ENCODE assay signal across 8 mouse cellular contexts in genomic region chr15:81264392-81265095, GRCm38 (mm10). TPM values are rescaled to one million over a fixed set of nuclear protein-coding genes. Genes with fewer than 3 reads are reported as not detected.
DNase-seq lines count a peak whose midpoint lies in the region; ATAC-seq and TF ChIP-seq lines count a peak whose summit lies in the region.

No protein-coding gene starts in this region.

- H3K9ac ChIP-seq in heart, postnatal 0 days (replicated peaks; ENCODE audit: low read depth, low read length) = no peak overlapping the region; the same call in 1 of the 2 replicates

- peak; percentile 28 for DNase-seq in ovary, adult 18-20 months (ENCODE audit: low spot score)
- DNase-seq in ovary, postnatal 10 days (ENCODE audit: low spot score) = no peak
- DNase-seq in heart, postnatal 0 days (ENCODE audit: low spot score) = peak; percentile 28
- DNase-seq in lung, postnatal 14 days = peak; percentile 63
- no peak for DNase-seq in testis, postnatal 14 days (ENCODE audit: low spot score)
- DNase-seq in kidney, adult 18-20 months = no peak
- DNase-seq in thymus, postnatal 10 days (ENCODE audit: low spot score in 2 of 2) = no peak

- H3K4me2 ChIP-seq in heart, postnatal 0 days (ENCODE audit: low read depth, low read length) = peak overlapping the region; percentile 18; the same call in 1 of the 2 replicates

- H3K27me3 ChIP-seq in heart, postnatal 0 days (ENCODE audit: control insufficient read depth, insufficient read depth, low read length) = 0 out of 2 replicates have a peak, but pooled peaks cover 3% of the 10 kb centered on the region

- no peaks in the 10 kb centered on the region for H3K36me3 ChIP-seq in heart, postnatal 0 days (replicated peaks; ENCODE audit: control insufficient read depth, insufficient read depth, low read length)

- TF ChIP-seq CTCF in embryonic fibroblast, embryonic 13.5 days (IDR thresholded peaks at IDR 0.05; ENCODE audit: borderline replicate concordance, insufficient read depth, low read length) = no peak
- no peak for TF ChIP-seq CTCF in heart, postnatal 0 days (IDR thresholded peaks at IDR 0.05; ENCODE audit: low read depth)

- H3K9me3 ChIP-seq in heart, postnatal 0 days (replicated peaks; ENCODE audit: control insufficient read depth, low read length) = 0 out of 2 replicates have a peak, but pooled peaks cover 5% of the 10 kb centered on the region

- no peak for TF ChIP-seq EP300 in heart, postnatal 0 days (IDR thresholded peaks at IDR 0.05; ENCODE audit: low read depth)

- H3K4me3 ChIP-seq in embryonic fibroblast, embryonic 13.5 days (ENCODE audit: insufficient read depth, low read length) = no peak overlapping the region
- no peak overlapping the region for H3K4me3 ChIP-seq in heart, postnatal 0 days (ENCODE audit: low read depth, low read length)

- ATAC-seq in heart, postnatal 0 days (ENCODE audit: insufficient read depth, low read depth) = no peak

- peak overlapping the region; percentile 86 for H3K27ac ChIP-seq in embryonic fibroblast, embryonic 13.5 days (ENCODE audit: insufficient read depth, low read length)
- peak overlapping the region; percentile 15 for H3K27ac ChIP-seq in heart, postnatal 0 days (ENCODE audit: low read depth)

- 27% methylated on average over 16 of the region's 16 CpGs for WGBS in heart, postnatal 0 days

- no peak for TF ChIP-seq POLR2A in embryonic fibroblast, embryonic 13.5 days (IDR thresholded peaks at IDR 0.05; ENCODE audit: low read depth, low read length)

- peaks cover 4% of the 10 kb centered on the region; the same call in 1 of the 2 replicates for H3K4me1 ChIP-seq in embryonic fibroblast, embryonic 13.5 days (ENCODE audit: control insufficient read depth, insufficient read depth, low read length)
- H3K4me1 ChIP-seq in heart, postnatal 0 days (ENCODE audit: control insufficient read depth, insufficient read depth) = 0 out of 2 replicates have a peak, but pooled peaks cover 4% of the 10 kb centered on the region

RNA-seq across cellular contexts. Expression of gene Mchr1, which starts 29.2 kb away (rescaled TPM):
- 0.75 and 1.1 TPM in 2 replicates for polyA plus RNA-seq in embryonic fibroblast, embryonic 13.5 days (2011; ENCODE audit: insufficient read length, low read depth, missing spikeins)
- 4.2 TPM in 1 of 2 replicates, not detected in the other for total RNA-seq in heart, postnatal 0 days (2014; rRNA removed; ENCODE audit: low replicate concordance)
- not detected in 2 replicates for polyA plus RNA-seq in heart, postnatal 0 days (2015; fragmentation: Nextera tagmentation; extraction: Ambion mirVana)

Comparison
In these comparisons a context has a peak if more than half of its experiments do, and no peak if none do; other contexts are left out.
1. DNase-seq: peak in ovary, adult 18-20 months (single experiment), heart, postnatal 0 days (single experiment) and lung, postnatal 14 days (single experiment); none in ovary, postnatal 10 days (single experiment), testis, postnatal 14 days (single experiment), kidney, adult 18-20 months (single experiment) and thymus, postnatal 10 days (0 of 2).